In genomic region chr15:96641111-96641820, GRCm38 (mm10) we compare ENCODE assay signal across 8 mouse cellular contexts. TPM values are rescaled to one million over a fixed set of nuclear protein-coding genes. Genes with fewer than 3 reads are reported as not detected.
DNase-seq lines count a peak whose midpoint lies in the region; ATAC-seq and TF ChIP-seq lines count a peak whose summit lies in the region.

No protein-coding gene starts in this region.

- ATAC-seq in kidney, postnatal 0 days (replicated peaks; ENCODE audit: low FRiP score, low read depth), result peak; percentile 67
- peak; percentile 47 for ATAC-seq in liver, embryonic 13.5 days (ENCODE audit: low read depth)

- TF ChIP-seq POLR2A in myocyte (IDR thresholded peaks at IDR 0.05; ENCODE audit: insufficient read length, low read depth), result peak; percentile 66

- peak; percentile 89 for DNase-seq in 3134 (ENCODE audit: extremely low read depth, insufficient read length, low spot score)
- DNase-seq in adrenal gland, postnatal 10 days, result peak; percentile 78
- peak; percentile 51 for DNase-seq in embryo, embryonic 11.5 days (ENCODE audit: low read depth, low spot score)
- DNase-seq in heart, adult 8-10 months (ENCODE audit: low spot score), result peak; percentile 27
- peak; percentile 77 for DNase-seq in kidney, postnatal 0 days (ENCODE audit: low spot score)
- peak; percentile 38 for DNase-seq in liver, embryonic 13.5 days
- DNase-seq in spleen, postnatal 4 days (ENCODE audit: low spot score in 2 of 2), result peak; percentile 55 to 81

- H3K79me2 ChIP-seq in myocyte (ENCODE audit: control insufficient read depth, insufficient read depth), result peaks cover 55% of the 10 kb centered on the region

- under 1% methylated on average over 63 of the region's 63 CpGs for WGBS in kidney, postnatal 0 days
- under 1% methylated on average over 63 of the region's 63 CpGs for WGBS in liver, embryonic 13.5 days (ENCODE audit: insufficient replicate concordance)

- no peaks in the 10 kb centered on the region for H3K9me3 ChIP-seq in kidney, postnatal 0 days (replicated peaks; ENCODE audit: low read length)
- no peaks in the 10 kb centered on the region for H3K9me3 ChIP-seq in liver, embryonic 13.5 days (replicated peaks)

- no peak for TF ChIP-seq CTCF in kidney, postnatal 0 days (IDR thresholded peaks at IDR 0.05; ENCODE audit: low read depth)

- H3K36me3 ChIP-seq in kidney, postnatal 0 days (ENCODE audit: insufficient read depth, low read length), result no peaks in the 10 kb centered on the region
- H3K36me3 ChIP-seq in liver, embryonic 13.5 days, result peaks cover 7% of the 10 kb centered on the region
- H3K36me3 ChIP-seq in myocyte (ENCODE audit: control insufficient read depth, insufficient read depth), result no peaks in the 10 kb centered on the region

- peak overlapping the region; percentile 58 for H3K4me3 ChIP-seq in kidney, postnatal 0 days (replicated peaks; ENCODE audit: low read depth, low read length)
- peak overlapping the region; percentile 71 for H3K4me3 ChIP-seq in liver, embryonic 13.5 days (replicated peaks)
- peak overlapping the region; percentile 83 for H3K4me3 ChIP-seq in myocyte

- peak overlapping the region; percentile 93 for H3K27ac ChIP-seq in kidney, postnatal 0 days
- H3K27ac ChIP-seq in liver, embryonic 13.5 days, result peak overlapping the region; percentile 74

- no peaks in the 10 kb centered on the region; the same call in 1 of the 2 replicates for H3K4me1 ChIP-seq in kidney, postnatal 0 days (replicated peaks; ENCODE audit: insufficient read depth, low read length)
- peaks cover 48% of the 10 kb centered on the region for H3K4me1 ChIP-seq in liver, embryonic 13.5 days (replicated peaks)

- no peaks in the 10 kb centered on the region for H3K27me3 ChIP-seq in kidney, postnatal 0 days (ENCODE audit: insufficient read depth, low read length)
- H3K27me3 ChIP-seq in liver, embryonic 13.5 days, result no peaks in the 10 kb centered on the region
- no peaks in the 10 kb centered on the region for H3K27me3 ChIP-seq in myocyte (ENCODE audit: control insufficient read depth, insufficient read depth, insufficient read length)

- peak overlapping the region; percentile 78 for H3ac ChIP-seq in myocyte (ENCODE audit: control insufficient read depth, insufficient read length)

- H3K9ac ChIP-seq in kidney, postnatal 0 days (ENCODE audit: low read depth, low read length), result peak overlapping the region; percentile 70
- H3K9ac ChIP-seq in liver, embryonic 13.5 days, result peak overlapping the region; percentile 80

- H3K4me2 ChIP-seq in kidney, postnatal 0 days (ENCODE audit: low read length), result peak overlapping the region; percentile 94
- peak overlapping the region; percentile 97 for H3K4me2 ChIP-seq in liver, embryonic 13.5 days
- peak overlapping the region; percentile 81 for H3K4me2 ChIP-seq in myocyte (ENCODE audit: low read depth)

TF ChIP-seq in myocyte, 11 proteins besides CTCF, POLR2A, EP300 and RAD21:
- TF ChIP-seq SRF (IDR thresholded peaks at IDR 0.05; ENCODE audit: control insufficient read depth, insufficient read length, low read depth) (no peak), MYOD1 (IDR thresholded peaks at IDR 0.05; ENCODE audit: control insufficient read depth in 1 of 3, insufficient read length in 2 of 3, low read depth in 2 of 3) (peak in 2 of 3 experiments; percentile 52 to 71), TCF12 (IDR thresholded peaks at IDR 0.05; ENCODE audit: insufficient read depth, poor library complexity, severe bottlenecking) (no peak), MYOG (IDR thresholded peaks at IDR 0.05; ENCODE audit: control insufficient read depth in 1 of 3, insufficient read depth in 1 of 3, insufficient read length in 2 of 3, low read depth in 2 of 3) (peak in 2 of 3 experiments; percentile 24 to 65), REST (IDR thresholded peaks at IDR 0.05; ENCODE audit: insufficient read depth, insufficient read length) (no peak), CEBPB (IDR thresholded peaks at IDR 0.05; ENCODE audit: insufficient read depth, poor library complexity, severe bottlenecking) (no peak), TCF3 (IDR thresholded peaks at IDR 0.05; ENCODE audit: insufficient read length, low read depth) (no peak), E2F4 (IDR thresholded peaks at IDR 0.05; ENCODE audit: insufficient read depth) (peak; percentile 62), USF1 (IDR thresholded peaks at IDR 0.05; ENCODE audit: low read depth) (no peak), POLR2AphosphoS2 (IDR thresholded peaks at IDR 0.05; ENCODE audit: insufficient read length, low read depth) (peak; percentile 86)

RNA-seq across cellular contexts. Expression of gene Slc38a1, which starts 1.4 kb away (rescaled TPM):
- 10 to 100 TPM; 31.9 to 40.4 TPM for total RNA-seq in adrenal gland, postnatal 10 days (2021)
- total RNA-seq in heart, adult 8-10 months (2022), result 1 to 10 TPM; 3.5 to 7.9 (median 6.1) TPM
- 44.3 and 56.2 TPM in 2 replicates for polyA plus RNA-seq in kidney, postnatal 0 days (2015; fragmentation: Nextera tagmentation; extraction: Ambion mirVana)
- 29.6 and 40.1 TPM in 2 replicates for polyA plus RNA-seq in liver, embryonic 13.5 days (2015; fragmentation: Nextera tagmentation; extraction: Ambion mirVana)
- polyA plus RNA-seq in myocyte (2012; fragmentation: generic; extraction: Trizol), result 28.5 TPM

RNA-seq across cellular contexts. Expression of gene Slc38a2, which starts 58.3 kb away (rescaled TPM):
- 100 to 1,000 TPM in 1 of 2 experiments, 10 to 100 TPM in 1; 99.1 to 143 TPM for total RNA-seq in adrenal gland, postnatal 10 days (2021)
- total RNA-seq in heart, adult 8-10 months (2022), result 100 to 1,000 TPM in 2 of 4 experiments, 10 to 100 TPM in 2; 90.5 to 215 (median 150) TPM
- polyA plus RNA-seq in kidney, postnatal 0 days (2015; fragmentation: Nextera tagmentation; extraction: Ambion mirVana), result 111 and 113 TPM in 2 replicates
- 33.8 and 45.3 TPM in 2 replicates for polyA plus RNA-seq in liver, embryonic 13.5 days (2015; fragmentation: Nextera tagmentation; extraction: Ambion mirVana)
- 95.0 TPM for polyA plus RNA-seq in myocyte (2012; fragmentation: generic; extraction: Trizol)

Comparison
In these comparisons a context has a peak if more than half of its experiments do, and no peak if none do; other contexts are left out.
1. Peak in every context shown above with its lines: DNase-seq, ATAC-seq, H3K4me3 ChIP-seq and H3K27ac ChIP-seq.
2. DNase-seq: peak in every context shown above with its lines; median percentile 89 in 3134; 78 in adrenal gland, postnatal 10 days; 77 in kidney, postnatal 0 days; 68 in spleen, postnatal 4 days; 51 in embryo, embryonic 11.5 days; 38 in liver, embryonic 13.5 days; 27 in heart, adult 8-10 months.